Mouse (Mus musculus): ENCODE data around the gene Slc30a6. TPM values are rescaled to one million over a fixed set of nuclear protein-coding genes. Genes with fewer than 3 reads are reported as not detected.
"Not testable (repeated sequence)": the region's sequence is repeated elsewhere in the genome, so short reads cannot be mapped to it uniquely, and the experiment has no call there.

Gene Slc30a6
- polyA plus RNA-seq, 1 experiment from 2014 or later = 30.1 TPM

GRCm38 (mm10) chr17:74454660-74455059 lies 59.3 kb downstream of the Slc30a6 start:
- Histone ChIP-seq H3K27ac (replicated peaks) (no peak overlapping the region), H3K9ac (no peak overlapping the region), H3K36me3 (no peaks in the 10 kb centered on the region), H3K4me1 (replicated peaks) (no peaks in the 10 kb centered on the region), H3K27me3 (no peaks in the 10 kb centered on the region), H3K4me2 (no peak overlapping the region), H3K9me3 (no peaks in the 10 kb centered on the region), H3K4me3 (no peak overlapping the region)
- WGBS = 90% methylated on average over 1 of the region's 1 CpGs
- no peak for ATAC-seq (ENCODE audit: low FRiP score, low read depth)

- Histone ChIP-seq H3K4me2 (no peak overlapping the region), H3K9me3 (no peaks in the 10 kb centered on the region), H3K36me3 (no peaks in the 10 kb centered on the region), H3K4me3 (no peak overlapping the region), H3K9ac (no peak overlapping the region), H3K4me1 (replicated peaks) (no peaks in the 10 kb centered on the region), H3K27me3 (no peaks in the 10 kb centered on the region), H3K27ac (replicated peaks) (no peak overlapping the region)
- whole genome bisulfite sequencing = 96% methylated on average over 4 of the region's 4 CpGs
- ATAC-seq (ENCODE audit: low FRiP score, low read depth) = no peak
Observed at GRCm38 (mm10) chr17:74455426-74455825, 60.0 kb downstream of the Slc30a6 start.

- 94% methylated on average over 5 of the region's 5 CpGs for WGBS
- no peak overlapping the region for H3K4me3 ChIP-seq
- no peaks in the 10 kb centered on the region for H3K9me3 ChIP-seq
- no peaks in the 10 kb centered on the region for H3K27me3 ChIP-seq
- no peak for ATAC-seq (ENCODE audit: low FRiP score, low read depth)
- no peak overlapping the region for H3K4me2 ChIP-seq
- no peaks in the 10 kb centered on the region for H3K4me1 ChIP-seq (replicated peaks)
- H3K9ac ChIP-seq = no peak overlapping the region
- H3K36me3 ChIP-seq = no peaks in the 10 kb centered on the region
- H3K27ac ChIP-seq (replicated peaks) = no peak overlapping the region
Observed at GRCm38 (mm10) chr17:74456825-74457224, 61.4 kb downstream of the Slc30a6 start.

- Histone ChIP-seq H3K27ac (replicated peaks) (no peak overlapping the region), H3K4me2 (no peak overlapping the region), H3K27me3 (no peaks in the 10 kb centered on the region), H3K9ac (no peak overlapping the region), H3K9me3 (no peaks in the 10 kb centered on the region), H3K36me3 (no peaks in the 10 kb centered on the region), H3K4me3 (no peak overlapping the region), H3K4me1 (replicated peaks) (no peaks in the 10 kb centered on the region)
- WGBS = 75% methylated on average over 10 of the region's 10 CpGs
- no peak for ATAC-seq (ENCODE audit: low FRiP score, low read depth)
Observed at GRCm38 (mm10) chr17:74457972-74458677, 62.7 kb downstream of the Slc30a6 start.

- no peaks in the 10 kb centered on the region for H3K36me3 ChIP-seq
- WGBS = 57% methylated on average over 8 of the region's 8 CpGs
- H3K9me3 ChIP-seq = no peaks in the 10 kb centered on the region
- H3K9ac ChIP-seq = no peak within 1 kb of the TSS
- no peak for ATAC-seq (ENCODE audit: low FRiP score, low read depth)
- no peaks in the 10 kb centered on the region for H3K4me1 ChIP-seq (replicated peaks)
- no peak within 1 kb of the TSS for H3K27ac ChIP-seq (replicated peaks)
- no peaks in the 10 kb centered on the region for H3K27me3 ChIP-seq
- H3K4me2 ChIP-seq = no peak within 1 kb of the TSS
- H3K4me3 ChIP-seq = no peak within 1 kb of the TSS
Observed at GRCm38 (mm10) chr17:74458711-74459408, 63.5 kb downstream of the Slc30a6 start, which contains the start of gene Nlrc4. Gene Nlrc4, minus strand, starts transcription at chr17:74459142.

GRCm38 (mm10) chr17:74463510-74463909 lies 68.1 kb downstream of the Slc30a6 start:
- Histone ChIP-seq H3K9me3 (no peaks in the 10 kb centered on the region), H3K36me3 (no peaks in the 10 kb centered on the region), H3K27me3 (no peaks in the 10 kb centered on the region), H3K4me2 (no peak overlapping the region), H3K4me1 (replicated peaks) (no peaks in the 10 kb centered on the region), H3K27ac (replicated peaks) (no peak overlapping the region), H3K9ac (no peak overlapping the region), H3K4me3 (no peak overlapping the region)
- ATAC-seq (ENCODE audit: low FRiP score, low read depth) = no peak

- not testable (repeated sequence) for H3K4me3 ChIP-seq; H3K36me3 ChIP-seq; H3K27me3 ChIP-seq; H3K4me2 ChIP-seq; H3K4me1 ChIP-seq (replicated peaks); H3K27ac ChIP-seq (replicated peaks); ATAC-seq (ENCODE audit: low FRiP score, low read depth); H3K9me3 ChIP-seq; H3K9ac ChIP-seq
- WGBS = 91% methylated on average over 2 of the region's 2 CpGs
Observed at GRCm38 (mm10) chr17:74467981-74468380, 72.6 kb downstream of the Slc30a6 start.

GRCm38 (mm10) chr17:74470133-74470532 lies 74.7 kb downstream of the Slc30a6 start:
- H3K4me3 ChIP-seq; H3K27me3 ChIP-seq; H3K4me1 ChIP-seq (replicated peaks); H3K27ac ChIP-seq (replicated peaks); ATAC-seq (ENCODE audit: low FRiP score, low read depth); H3K36me3 ChIP-seq; H3K9ac ChIP-seq; H3K4me2 ChIP-seq; H3K9me3 ChIP-seq: not testable (repeated sequence)
- 83% methylated on average over 6 of the region's 6 CpGs for WGBS

Other genes starting within 250 kb of the Slc30a6 start
- 51.1 and 51.6 TPM in 2 replicates for gene Memo1, start 100.1 kb upstream of the Slc30a6 start, polyA plus RNA-seq (2015; fragmentation: Nextera tagmentation; extraction: Ambion mirVana)
- 210 and 224 TPM in 2 replicates for gene Dpy30, start 71.7 kb upstream of the Slc30a6 start, polyA plus RNA-seq (2015; fragmentation: Nextera tagmentation; extraction: Ambion mirVana)
- 34.2 and 35.5 TPM in 2 replicates for gene Spast, start 56.6 kb upstream of the Slc30a6 start, polyA plus RNA-seq (2015; fragmentation: Nextera tagmentation; extraction: Ambion mirVana)
- gene Nlrc4, start 63.5 kb downstream of the Slc30a6 start, polyA plus RNA-seq (2015; fragmentation: Nextera tagmentation; extraction: Ambion mirVana) = 0.31 and 0.35 TPM in 2 replicates
- 45.6 and 46.4 TPM in 2 replicates for gene Yipf4, start 93.9 kb downstream of the Slc30a6 start, polyA plus RNA-seq (2015; fragmentation: Nextera tagmentation; extraction: Ambion mirVana)
- 74.6 and 85.3 TPM in 2 replicates for gene Birc6, start 132.7 kb downstream of the Slc30a6 start, polyA plus RNA-seq (2015; fragmentation: Nextera tagmentation; extraction: Ambion mirVana)